Comparison of ENCODE assay signal across 13 mouse cellular contexts in the genomic region with DNA sequence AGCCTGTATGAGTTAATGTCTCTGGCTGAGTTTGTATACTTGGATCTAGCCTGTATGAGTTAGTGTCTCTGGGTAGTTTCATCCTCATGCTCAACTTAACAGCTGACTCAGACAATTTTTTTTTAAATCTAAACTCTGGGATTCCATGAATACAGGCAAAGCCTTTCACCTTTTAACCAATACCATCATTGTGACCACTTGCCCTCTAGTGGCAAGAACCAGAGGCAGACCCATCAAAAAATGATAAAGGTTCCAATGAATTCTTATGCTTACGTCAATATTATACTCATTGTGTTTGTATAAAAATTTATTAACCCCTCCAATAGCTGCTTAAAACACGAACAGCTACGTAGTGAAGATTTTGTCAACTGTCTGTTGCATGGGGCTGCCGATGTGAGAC. TPM values are rescaled to one million over a fixed set of nuclear protein-coding genes. Genes with fewer than 3 reads are reported as not detected.
DNase-seq lines count a peak whose midpoint lies in the region; ATAC-seq and TF ChIP-seq lines count a peak whose summit lies in the region.
"Had no signal": no experiment of that assay in that cellular context is flagged by ENCODE, and none has a peak within 500 bp of the region (broad histone marks: within the 10 kb centered on the region; RNA-seq: fewer than 3 reads in every experiment).

No protein-coding gene starts in this region.

- no peak overlapping the region for H3K4me3 ChIP-seq in embryonic facial prominence, embryonic 11.5 days (ENCODE audit: low read depth, low read length)
- H3K4me3 ChIP-seq in embryonic facial prominence, embryonic 10.5 days, result no peak overlapping the region
- H3K4me3 ChIP-seq in kidney, postnatal 0 days (replicated peaks; ENCODE audit: low read depth, low read length), result no peak overlapping the region
- H3K4me3 ChIP-seq: lung, embryonic 15.5 days; myocyte had no signal

- no peaks in the 10 kb centered on the region for H3K36me3 ChIP-seq in embryonic facial prominence, embryonic 11.5 days (replicated peaks; ENCODE audit: control insufficient read depth, insufficient read depth, low read depth, low read length)
- no peaks in the 10 kb centered on the region for H3K36me3 ChIP-seq in embryonic facial prominence, embryonic 10.5 days (replicated peaks)
- H3K36me3 ChIP-seq in kidney, postnatal 0 days (ENCODE audit: insufficient read depth, low read length), result no peaks in the 10 kb centered on the region
- H3K36me3 ChIP-seq: G1E; lung, embryonic 15.5 days had no signal

- DNase-seq in embryonic facial prominence, embryonic 11.5 days (ENCODE audit: low spot score), result peak; percentile 30
- no peak for DNase-seq in embryonic facial prominence, embryonic 10.5 days (ENCODE audit: low spot score)
- peak; percentile 16 for DNase-seq in kidney, postnatal 0 days (ENCODE audit: low spot score)
- no peak for DNase-seq in kidney, postnatal 14 days
- DNase-seq in lung, postnatal 36 days, result peak; percentile 35
- no peak for DNase-seq in lung, postnatal 4 days
- no peak for DNase-seq in right cerebral cortex, postnatal 10 days (ENCODE audit: low spot score in 2 of 2)
- DNase-seq: heart, postnatal 10 days; kidney, adult 18-20 months had no signal

- no peak for ATAC-seq in embryonic facial prominence, embryonic 11.5 days (replicated peaks; ENCODE audit: insufficient number of reproducible peaks, low FRiP score, low TSS enrichment, low read depth)
- ATAC-seq in kidney, postnatal 0 days (replicated peaks; ENCODE audit: low FRiP score, low read depth), result no peak
- 0 out of 2 replicates have a peak, but pooled peaks have one; percentile 33 for ATAC-seq in granulocyte monocyte progenitor cell, adult 5-6 weeks (replicated peaks; ENCODE audit: poor library complexity, severe bottlenecking)

- no peaks in the 10 kb centered on the region for H3K4me1 ChIP-seq in embryonic facial prominence, embryonic 11.5 days (ENCODE audit: control insufficient read depth, insufficient read depth, low read length)
- no peaks in the 10 kb centered on the region for H3K4me1 ChIP-seq in embryonic facial prominence, embryonic 10.5 days
- no peaks in the 10 kb centered on the region for H3K4me1 ChIP-seq in kidney, postnatal 0 days (replicated peaks; ENCODE audit: insufficient read depth, low read length)
- H3K4me1 ChIP-seq: lung, embryonic 15.5 days had no signal

- H3K9ac ChIP-seq in embryonic facial prominence, embryonic 11.5 days (replicated peaks; ENCODE audit: low read length), result no peak overlapping the region
- H3K9ac ChIP-seq in kidney, postnatal 0 days (ENCODE audit: low read depth, low read length), result no peak overlapping the region
- H3K9ac ChIP-seq: lung, embryonic 15.5 days had no signal

- no peaks in the 10 kb centered on the region for H3K9me3 ChIP-seq in embryonic facial prominence, embryonic 11.5 days (replicated peaks; ENCODE audit: control insufficient read depth, low read length)
- H3K9me3 ChIP-seq in embryonic facial prominence, embryonic 10.5 days, result no peaks in the 10 kb centered on the region
- no peaks in the 10 kb centered on the region for H3K9me3 ChIP-seq in kidney, postnatal 0 days (replicated peaks; ENCODE audit: low read length)
- H3K9me3 ChIP-seq: G1E; lung, embryonic 15.5 days had no signal

- H3K27me3 ChIP-seq in embryonic facial prominence, embryonic 11.5 days (ENCODE audit: control insufficient read depth, insufficient read depth, low read length), result no peaks in the 10 kb centered on the region
- no peaks in the 10 kb centered on the region for H3K27me3 ChIP-seq in embryonic facial prominence, embryonic 10.5 days (replicated peaks; ENCODE audit: low read depth, poor library complexity, severe bottlenecking)
- H3K27me3 ChIP-seq in kidney, postnatal 0 days (ENCODE audit: insufficient read depth, low read length), result no peaks in the 10 kb centered on the region

- peak; percentile 62 for TF ChIP-seq CTCF in kidney, postnatal 0 days (IDR thresholded peaks at IDR 0.05; ENCODE audit: low read depth)

- H3K27ac ChIP-seq in embryonic facial prominence, embryonic 11.5 days (replicated peaks; ENCODE audit: low read depth, low read length), result no peak overlapping the region
- no peak overlapping the region for H3K27ac ChIP-seq in embryonic facial prominence, embryonic 10.5 days (replicated peaks)
- H3K27ac ChIP-seq in kidney, postnatal 0 days, result no peak overlapping the region
- H3K27ac ChIP-seq: lung, embryonic 15.5 days had no signal

- 60% methylated on average over 4 of the region's 4 CpGs for WGBS in embryonic facial prominence, embryonic 11.5 days
- WGBS in embryonic facial prominence, embryonic 10.5 days, result 62% methylated on average over 4 of the region's 4 CpGs
- 59% methylated on average over 4 of the region's 4 CpGs for whole genome bisulfite sequencing in kidney, postnatal 0 days

- no peak overlapping the region for H3K4me2 ChIP-seq in embryonic facial prominence, embryonic 11.5 days (ENCODE audit: low read depth, low read length)
- no peak overlapping the region for H3K4me2 ChIP-seq in kidney, postnatal 0 days (ENCODE audit: low read length)
- H3K4me2 ChIP-seq: lung, embryonic 15.5 days had no signal

RNA-seq across cellular contexts. Expression of gene Krr1, which starts 6.1 kb away (rescaled TPM):
- polyA plus RNA-seq in embryonic facial prominence, embryonic 11.5 days (2014; fragmentation: Nextera tagmentation; extraction: Ambion mirVana), result 71.0 and 71.2 TPM in 2 replicates
- 54.6 and 56.5 TPM in 2 replicates for polyA plus RNA-seq in embryonic facial prominence, embryonic 10.5 days (2016; fragmentation: Nextera tagmentation; extraction: Ambion mirVana)
- polyA plus RNA-seq in kidney, postnatal 0 days (2015; fragmentation: Nextera tagmentation; extraction: Ambion mirVana), result 32.0 and 37.1 TPM in 2 replicates
- total RNA-seq in granulocyte monocyte progenitor cell, adult 5-6 weeks (2014; fragmentation: Nextera tagmentation), result 58.0 and 60.9 TPM in 2 replicates
- 67.6 and 80.2 TPM in 2 replicates for total RNA-seq in granulocyte monocyte progenitor cell, adult 5-6 weeks (2017)

RNA-seq across cellular contexts. Expression of gene Glipr1, which starts 36.0 kb away (rescaled TPM):
- polyA plus RNA-seq in embryonic facial prominence, embryonic 11.5 days (2014; fragmentation: Nextera tagmentation; extraction: Ambion mirVana), result 0.86 and 1.7 TPM in 2 replicates
- 0.78 and 1.0 TPM in 2 replicates for polyA plus RNA-seq in embryonic facial prominence, embryonic 10.5 days (2016; fragmentation: Nextera tagmentation; extraction: Ambion mirVana)
- polyA plus RNA-seq in kidney, postnatal 0 days (2015; fragmentation: Nextera tagmentation; extraction: Ambion mirVana), result 1.3 and 2.4 TPM in 2 replicates
- 496 and 560 TPM in 2 replicates for total RNA-seq in granulocyte monocyte progenitor cell, adult 5-6 weeks (2014; fragmentation: Nextera tagmentation)
- total RNA-seq in granulocyte monocyte progenitor cell, adult 5-6 weeks (2017), result 506 and 574 TPM in 2 replicates

Comparison
In these comparisons a context has a peak if more than half of its experiments do, and no peak if none do; other contexts are left out.
1. DNase-seq: peak in embryonic facial prominence, embryonic 11.5 days (single experiment), kidney, postnatal 0 days (single experiment) and lung, postnatal 36 days (single experiment); none in embryonic facial prominence, embryonic 10.5 days (single experiment), kidney, postnatal 14 days (single experiment), lung, postnatal 4 days (0 of 2) and right cerebral cortex, postnatal 10 days (0 of 2).